Mouse (Mus musculus) adipocyte (in vitro differentiated cells): Measurements from ENCODE around the gene Erich6b.

Source experiments
- DNase-seq: peaks from one replicate; pipeline ENCODE4 v3.0.0-alpha.2; 2016; ENCODE audit warnings: low spot score

Gene Erich6b

GRCm38 (mm10) chr14:75642080-75642479 lies at the start of gene Erich6b:
Gene Erich6b (plus strand): TSS chr14:75642259.
- DNase-seq, result no peak

- DNase-seq, result no peak
Measured at GRCm38 (mm10) chr14:75592978-75593377, 49.1 kb upstream of the Erich6b start, which contains the start of gene Spert. Gene Spert (minus strand): TSS chr14:75593116.

GRCm38 (mm10) chr14:75609176-75609575 lies 32.9 kb upstream of the Erich6b start:
- DNase-seq, result no peak

DNA sequence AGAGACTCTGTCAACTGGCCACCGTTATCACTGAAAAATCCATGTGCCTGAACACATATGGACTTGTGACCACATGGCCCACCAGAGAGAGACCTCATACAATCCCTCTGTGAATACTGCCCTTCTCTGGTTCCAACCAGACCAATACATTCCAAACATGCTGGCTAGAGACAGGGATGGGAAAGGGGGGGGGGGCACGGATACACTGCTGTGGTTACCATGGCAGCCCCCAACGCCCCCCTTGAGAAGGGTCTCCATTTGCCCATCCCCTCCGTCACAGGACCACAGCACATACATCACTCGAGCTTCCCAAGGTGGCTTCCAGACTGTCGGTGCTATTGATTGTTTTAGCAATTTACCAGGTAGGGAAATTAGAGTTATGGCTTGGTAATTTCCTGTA lies 25.7 kb upstream of the Erich6b start:
- DNase-seq, result no peak

DNA sequence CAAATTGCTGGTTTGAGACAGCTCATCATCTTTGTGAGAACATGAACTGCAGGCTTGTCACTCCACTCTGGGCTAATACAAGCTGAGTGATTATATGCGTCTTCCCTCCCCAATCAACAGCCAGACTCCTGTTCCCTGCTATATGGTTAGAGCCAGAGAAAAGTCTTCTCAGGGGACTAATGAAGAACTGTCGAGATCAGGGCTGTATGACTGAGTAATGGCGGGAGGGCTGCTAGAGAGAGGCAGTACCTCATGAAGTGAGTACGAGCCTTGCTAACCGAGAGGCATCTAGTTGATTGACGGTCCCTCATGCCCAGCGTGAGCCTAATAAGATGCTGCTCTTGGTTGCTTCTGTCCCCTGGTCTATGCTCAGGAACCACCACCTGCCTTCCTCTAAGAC lies 19.1 kb upstream of the Erich6b start:
- DNase-seq, result no peak

DNA sequence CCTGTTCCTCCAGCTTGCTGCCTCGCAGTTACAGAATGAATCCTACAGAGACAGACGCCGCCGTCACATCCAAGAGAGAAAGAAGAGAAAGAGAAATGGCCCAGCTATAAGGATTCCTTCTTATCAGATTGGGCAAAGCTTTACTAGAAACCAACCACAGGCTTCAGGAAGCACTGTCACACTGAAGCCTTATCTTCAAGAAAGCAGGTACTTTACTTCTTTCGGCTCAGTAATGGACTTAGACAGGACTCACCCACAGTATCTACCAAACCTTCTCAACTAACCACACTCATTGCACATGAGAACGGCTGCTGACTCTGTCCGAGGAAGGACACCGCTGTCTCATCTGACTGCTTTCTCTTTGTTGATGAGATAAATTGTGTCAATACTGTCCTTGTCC lies 13.2 kb upstream of the Erich6b start:
- no peak for DNase-seq

GRCm38 (mm10) chr14:75635350-75635749 lies 6.7 kb upstream of the Erich6b start:
- peak; percentile 67 for DNase-seq

- DNase-seq, result no peak
Measured at GRCm38 (mm10) chr14:75636107-75636506, 6.0 kb upstream of the Erich6b start.

DNA sequence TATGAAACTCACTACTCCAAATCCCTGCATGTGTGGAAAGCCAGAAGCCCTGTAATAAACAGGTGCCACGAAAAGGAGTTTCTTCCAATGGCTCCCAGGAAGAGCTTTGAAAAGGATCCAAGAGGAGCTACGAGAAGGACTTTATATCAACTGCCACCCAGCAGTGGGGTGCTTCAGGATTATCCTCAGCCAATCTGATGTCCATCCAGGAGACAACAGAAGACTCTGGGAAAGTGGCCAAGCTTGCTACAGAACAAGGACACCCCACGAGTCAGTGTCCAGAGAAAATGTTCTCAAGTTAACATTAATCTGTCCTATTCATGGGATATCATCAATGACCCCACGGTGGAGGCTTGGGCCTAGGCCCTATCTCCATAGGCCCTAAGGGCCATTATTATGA lies 4.4 kb upstream of the Erich6b start:
- DNase-seq, result no peak

DNA sequence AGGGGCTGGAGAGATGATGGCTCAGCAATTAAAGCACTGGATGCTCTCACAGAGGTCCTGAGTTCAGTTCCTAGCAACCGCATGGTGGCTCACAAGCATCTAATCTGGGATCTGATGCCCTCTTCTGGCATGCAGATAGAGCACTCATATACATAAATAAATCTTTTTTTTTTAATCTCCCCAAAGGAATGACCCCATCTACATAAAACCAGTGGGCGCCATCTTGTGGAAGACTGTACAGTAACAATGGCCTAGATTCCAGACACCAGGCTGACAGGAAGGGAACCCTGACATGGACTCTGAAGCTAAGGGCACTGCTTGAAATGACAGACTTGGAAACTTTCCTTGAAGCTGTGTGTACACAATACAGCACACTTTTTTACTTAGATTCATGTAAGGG lies 1.2 kb upstream of the Erich6b start:
- DNase-seq, result peak; percentile 14

GRCm38 (mm10) chr14:75641369-75641768 lies 690 bp upstream of the Erich6b start:
- DNase-seq, result peak; percentile 6

DNA sequence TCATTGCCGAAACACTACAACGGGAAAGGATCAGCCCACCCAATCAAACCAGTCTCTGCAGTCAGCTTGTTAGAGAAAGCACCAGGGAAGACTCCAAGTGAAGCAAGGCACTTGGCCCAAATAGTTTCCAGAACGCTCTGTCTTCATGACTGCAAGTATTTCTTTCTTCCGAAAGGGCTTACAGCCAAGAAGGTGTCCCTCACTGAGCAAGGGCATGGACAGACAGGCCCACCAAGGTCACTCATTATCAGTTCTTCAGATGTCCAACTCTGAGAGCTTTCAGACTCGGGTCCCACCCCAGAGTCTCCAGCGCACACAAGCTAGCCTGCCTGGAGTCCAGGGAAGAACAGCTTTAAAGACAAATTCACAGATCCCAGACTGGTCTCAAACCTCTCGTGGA lies 3.4 kb downstream of the Erich6b start:
- DNase-seq, result no peak

GRCm38 (mm10) chr14:75646060-75646459 lies 4.0 kb downstream of the Erich6b start:
- no peak for DNase-seq

DNA sequence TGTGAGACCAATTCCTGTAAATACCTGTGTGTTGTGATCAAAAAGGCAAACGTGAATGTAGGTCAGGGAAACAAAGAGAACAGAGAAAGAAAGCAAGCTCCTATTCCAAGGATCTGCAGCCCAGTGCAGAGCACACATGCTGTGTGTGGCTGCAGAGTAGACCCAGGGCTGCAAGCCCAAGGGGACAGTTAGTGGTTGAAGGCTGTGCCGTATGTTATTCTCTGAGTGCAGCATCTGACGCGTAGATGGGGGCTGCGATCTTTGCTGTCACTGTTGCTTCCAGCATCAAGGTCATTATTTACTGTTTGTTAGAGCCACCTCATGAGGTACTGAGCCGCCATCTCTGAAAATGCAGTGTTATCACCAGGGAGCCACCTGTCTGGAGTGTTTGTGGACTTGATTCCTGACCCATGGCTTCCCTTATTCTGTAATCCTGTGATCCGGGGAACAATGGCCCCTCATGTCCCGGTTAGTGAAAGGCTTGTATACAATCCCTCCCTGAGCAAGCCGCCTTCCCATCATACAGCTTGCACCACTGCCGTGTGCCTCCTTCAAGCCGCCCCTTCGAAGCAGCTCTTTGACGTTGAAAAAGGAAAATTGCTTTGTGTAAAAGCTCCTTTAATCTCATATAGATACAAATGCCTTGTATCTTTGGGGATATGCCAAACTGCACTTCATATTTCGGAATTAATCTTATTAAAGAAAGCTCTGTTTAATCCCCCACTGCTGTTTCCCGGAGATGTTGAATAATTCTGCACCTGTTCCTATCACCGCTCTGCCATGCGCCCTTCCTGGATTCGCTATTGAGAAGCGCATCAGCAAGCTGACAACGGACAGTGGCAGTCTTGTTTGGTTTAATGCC lies 5.1 kb downstream of the Erich6b start:
- DNase-seq, result no peak

DNA sequence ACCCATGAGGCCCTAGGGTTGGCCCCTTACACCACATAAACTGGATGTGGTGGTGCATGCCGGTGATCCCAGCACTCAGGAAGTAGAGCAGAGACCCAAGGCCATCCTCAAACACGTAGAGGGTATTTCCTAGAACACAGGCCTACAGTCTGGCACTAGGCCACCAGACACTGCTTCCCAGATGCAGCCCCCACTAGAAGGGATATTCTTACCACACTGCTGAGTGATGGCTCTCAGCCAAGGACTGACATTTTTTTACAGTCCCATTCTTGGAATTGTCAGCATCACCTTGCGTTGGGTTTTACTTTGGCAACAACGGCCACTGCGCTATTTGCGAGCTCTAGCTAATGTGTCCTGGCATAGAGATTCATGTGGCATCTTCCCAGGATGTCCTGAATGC lies 18.9 kb downstream of the Erich6b start:
- DNase-seq, result no peak

GRCm38 (mm10) chr14:75661548-75661947 lies 19.5 kb downstream of the Erich6b start:
- no peak for DNase-seq

DNA sequence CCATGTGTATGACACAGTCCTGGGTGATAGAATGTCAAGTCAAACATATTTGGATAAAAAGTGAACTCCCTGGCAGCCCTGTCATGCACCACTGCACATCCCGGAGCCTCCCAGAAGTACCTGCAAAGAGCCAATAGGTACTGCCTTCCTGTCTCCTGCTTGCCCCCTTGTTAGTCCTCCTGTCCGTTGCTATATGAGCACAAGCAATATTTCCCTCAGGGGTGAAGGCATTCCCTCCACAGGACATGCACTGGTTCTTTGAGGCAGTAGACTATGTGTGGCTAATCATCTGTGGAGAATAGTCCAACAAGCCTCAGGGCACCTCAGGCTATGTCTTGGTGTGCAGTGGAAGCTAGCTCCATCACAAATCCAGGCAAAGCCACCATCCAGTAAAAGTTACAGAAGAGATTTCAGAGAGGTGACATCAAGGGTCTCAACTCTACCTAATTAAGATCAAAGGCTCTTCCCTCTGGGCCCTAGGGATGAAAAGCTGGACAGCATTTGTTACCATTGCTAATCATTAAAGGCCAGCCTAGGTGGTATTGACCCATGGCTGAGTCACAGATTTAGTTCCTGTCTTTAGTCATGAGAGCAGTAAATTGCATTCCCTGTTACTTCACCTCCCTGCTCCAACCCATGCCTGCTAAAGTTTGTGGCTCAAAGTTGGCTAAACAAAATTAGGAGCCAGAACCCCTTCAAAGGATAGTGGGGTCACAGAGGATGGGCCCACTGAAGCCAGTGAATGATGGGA lies 23.5 kb downstream of the Erich6b start:
- no peak for DNase-seq

DNA sequence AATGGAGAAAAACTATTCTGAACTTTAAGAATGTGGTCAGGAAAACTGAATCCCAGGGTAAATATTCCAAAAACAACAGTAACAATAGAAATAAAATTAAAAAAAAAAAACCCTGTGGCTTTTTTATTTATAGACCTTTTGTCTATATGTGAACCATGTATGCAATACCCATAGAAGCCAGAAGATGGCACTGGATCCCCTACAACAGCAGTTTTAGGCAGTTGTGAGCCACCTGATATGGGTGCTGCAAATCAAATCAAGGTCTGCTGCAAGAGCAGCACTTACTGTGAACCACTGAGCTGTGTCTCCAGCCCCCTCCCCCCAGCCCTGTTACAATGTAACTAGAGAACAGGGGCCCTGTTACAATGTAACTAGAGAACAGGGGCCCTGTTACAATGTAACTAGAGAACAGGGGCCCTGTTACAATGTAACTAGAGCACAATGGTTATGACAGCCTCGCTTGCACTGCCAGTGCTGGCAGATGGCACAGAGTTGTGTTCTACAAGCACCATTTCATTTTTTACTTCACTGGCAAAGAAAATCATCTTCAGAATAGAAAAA lies 27.1 kb downstream of the Erich6b start:
- no peak for DNase-seq

- DNase-seq, result no peak
Measured at GRCm38 (mm10) chr14:75676316-75676715, 34.3 kb downstream of the Erich6b start.

- DNase-seq, result no peak
Measured at GRCm38 (mm10) chr14:75690428-75690827, 48.4 kb downstream of the Erich6b start.

DNA sequence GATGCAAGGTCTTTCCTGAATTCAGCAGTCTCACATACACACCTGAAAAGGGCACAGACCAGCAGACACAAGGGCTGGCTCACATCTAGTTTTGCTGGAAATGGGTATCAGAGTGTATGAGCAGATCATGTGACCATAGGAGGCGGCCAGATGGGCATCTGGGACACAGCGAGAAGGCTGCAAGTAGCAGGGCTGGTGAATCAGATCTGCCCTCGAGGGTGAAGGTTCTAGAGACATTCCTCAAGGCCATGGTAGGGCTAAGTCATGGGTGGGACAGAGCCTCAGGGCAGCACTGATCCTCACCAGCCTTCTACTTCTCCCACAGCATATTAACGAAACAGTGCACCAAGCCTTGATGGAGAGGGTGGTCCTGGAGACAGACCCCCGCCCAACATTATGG lies 54.0 kb downstream of the Erich6b start:
- no peak for DNase-seq

DNA sequence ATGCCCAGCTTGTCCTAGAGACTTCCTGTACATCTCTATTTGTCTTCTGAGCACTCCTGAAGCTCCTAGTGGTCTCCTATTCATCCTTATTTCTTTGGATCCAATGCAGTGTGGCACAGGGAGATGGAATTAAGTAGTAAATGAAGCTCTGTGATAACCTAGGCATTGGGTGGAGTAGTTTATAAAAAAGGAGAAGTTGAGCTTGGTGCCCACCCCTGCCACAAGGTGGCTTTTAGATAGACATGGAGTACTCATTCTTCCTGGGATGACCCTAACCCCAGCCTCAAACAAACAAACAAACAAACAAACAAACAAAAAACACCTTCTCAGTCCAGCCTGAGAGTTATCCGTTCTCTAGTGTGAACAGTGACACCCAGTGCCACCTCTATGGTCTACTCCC lies 55.9 kb downstream of the Erich6b start:
- DNase-seq, result no peak

- no peak for DNase-seq
Measured at GRCm38 (mm10) chr14:75706647-75707046, 64.6 kb downstream of the Erich6b start.
